Mouse (Mus musculus): Measurements from ENCODE around the gene Cacna2d3. TPM values are rescaled to one million over a fixed set of nuclear protein-coding genes. Genes with fewer than 3 reads are reported as not detected.

Gene Cacna2d3
- polyA plus RNA-seq, 1 experiment from 2014 or later, result 0.06 TPM

GRCm38 (mm10) chr14:29038246-29038645 lies 683.4 kb downstream of the Cacna2d3 start:
- ChIA-PET POLR2A (no interaction called here), CTCF (interaction anchor here (1.2 to 1.3 kb wide), 2 partner anchors 11 to 22 kb away, joined by 3 read pairs; no protein-coding TSS in a partner anchor)
- DNase-seq (ENCODE audit: low read depth, low spot score) (no peak), ATAC-seq (no peak)
- no peaks in the 10 kb centered on the region for H3K27me3 ChIP-seq
- in situ Hi-C loops (cut with MboI; ENCODE audit: low pct_unique_long_range_greater_than_20kb), result no loop called here
- no peak for TF ChIP-seq CTCF (IDR thresholded peaks at IDR 0.05)

GRCm38 (mm10) chr14:29031858-29032395 lies 689.7 kb downstream of the Cacna2d3 start:
- H3K27me3 ChIP-seq, result no peaks in the 10 kb centered on the region
- DNase-seq (ENCODE audit: low read depth, low spot score), result no peak
- CTCF ChIA-PET, result interaction anchor here (0.7 to 1.1 kb wide), 2 partner anchors 11 to 16 kb away, joined by 3 to 4 read pairs; no protein-coding TSS in a partner anchor
- POLR2A ChIA-PET, result no interaction called here
- in situ Hi-C loops (cut with MboI; ENCODE audit: low pct_unique_long_range_greater_than_20kb), result no loop called here
- TF ChIP-seq CTCF (IDR thresholded peaks at IDR 0.05), result no peak
- no peak for ATAC-seq

- TF ChIP-seq CTCF (IDR thresholded peaks at IDR 0.05), result no peak
- H3K27me3 ChIP-seq, result no peaks in the 10 kb centered on the region
- DNase-seq (ENCODE audit: low read depth, low spot score) (no peak), ATAC-seq (no peak)
- POLR2A ChIA-PET, result no interaction called here
- CTCF ChIA-PET, result interaction anchor here (1.0 kb wide), 1 partner anchor 12 kb away, joined by 3 read pairs; no protein-coding TSS in a partner anchor
- in situ Hi-C loops (cut with MboI; ENCODE audit: low pct_unique_long_range_greater_than_20kb), result no loop called here
Measured at GRCm38 (mm10) chr14:29030519-29030918, 691.1 kb downstream of the Cacna2d3 start.

- no peaks in the 10 kb centered on the region for H3K27me3 ChIP-seq
- TF ChIP-seq CTCF (IDR thresholded peaks at IDR 0.05), result no peak
- no peak for ATAC-seq
- DNase-seq (ENCODE audit: low read depth, low spot score), result no peak
- POLR2A ChIA-PET, result interaction anchor here (0.6 kb wide), 2 partner anchors 8 to 66 kb away, joined by 3 to 7 read pairs; no protein-coding TSS in a partner anchor
- in situ Hi-C loops (cut with MboI; ENCODE audit: low pct_unique_long_range_greater_than_20kb), result no loop called here
- CTCF ChIA-PET, result interaction anchor here (1.0 kb wide), 1 partner anchor 12 kb away, joined by 3 read pairs; no protein-coding TSS in a partner anchor
Measured at GRCm38 (mm10) chr14:29029896-29030420, 691.7 kb downstream of the Cacna2d3 start.

GRCm38 (mm10) chr14:29029107-29029469 lies 692.6 kb downstream of the Cacna2d3 start:
- no peak for DNase-seq (ENCODE audit: low read depth, low spot score)
- in situ Hi-C loops (cut with MboI; ENCODE audit: low pct_unique_long_range_greater_than_20kb), result no loop called here
- no peak for TF ChIP-seq CTCF (IDR thresholded peaks at IDR 0.05)
- ChIA-PET POLR2A (interaction anchor here (0.7 kb wide), 1 partner anchor 71 kb away, joined by 3 read pairs; no protein-coding TSS in a partner anchor), CTCF (no interaction called here)
- H3K27me3 ChIP-seq, result no peaks in the 10 kb centered on the region
- no peak for ATAC-seq

- no peak for TF ChIP-seq CTCF (IDR thresholded peaks at IDR 0.05)
- DNase-seq (ENCODE audit: low read depth, low spot score) (no peak), ATAC-seq (no peak)
- no peaks in the 10 kb centered on the region for H3K27me3 ChIP-seq
- ChIA-PET POLR2A (no interaction called here), CTCF (interaction anchor here (0.9 kb wide), 1 partner anchor 15 kb away, joined by 3 read pairs; no protein-coding TSS in a partner anchor)
- in situ Hi-C loops (cut with MboI; ENCODE audit: low pct_unique_long_range_greater_than_20kb), result no loop called here
Measured at GRCm38 (mm10) chr14:29028391-29029106, 693.1 kb downstream of the Cacna2d3 start.

GRCm38 (mm10) chr14:29027276-29027675 lies 694.4 kb downstream of the Cacna2d3 start:
- ATAC-seq, result no peak

GRCm38 (mm10) chr14:29025335-29025734 lies 696.3 kb downstream of the Cacna2d3 start:
- peaks cover under 1% of the 10 kb centered on the region for H3K27me3 ChIP-seq
- DNase-seq (ENCODE audit: low read depth, low spot score) (no peak), ATAC-seq (no peak)
- POLR2A ChIA-PET, result interaction anchor here (0.5 kb wide), 1 partner anchor 73 kb away, joined by 4 read pairs; no protein-coding TSS in a partner anchor
- CTCF ChIA-PET, result no interaction called here
- in situ Hi-C loops (cut with MboI; ENCODE audit: low pct_unique_long_range_greater_than_20kb), result no loop called here
- TF ChIP-seq CTCF (IDR thresholded peaks at IDR 0.05), result no peak

More at GRCm38 (mm10) chr14:29027276-29027675, 694.4 kb downstream of the Cacna2d3 start:
- in situ Hi-C loops (cut with MboI; ENCODE audit: low pct_unique_long_range_greater_than_20kb), result no loop called here
- POLR2A ChIA-PET, result no interaction called here
- no peak for DNase-seq (ENCODE audit: low read depth, low spot score)
- CTCF ChIA-PET, result interaction anchor here (0.8 kb wide), 1 partner anchor 11 kb away, joined by 3 read pairs; no protein-coding TSS in a partner anchor
- no peaks in the 10 kb centered on the region for H3K27me3 ChIP-seq
- TF ChIP-seq CTCF (IDR thresholded peaks at IDR 0.05), result no peak

- DNase-seq (ENCODE audit: low read depth, low spot score), result no peak
- peaks cover 7% of the 10 kb centered on the region for H3K27me3 ChIP-seq
- no peak for ATAC-seq
- ChIA-PET POLR2A (no interaction called here), CTCF (no interaction called here)
- TF ChIP-seq CTCF (IDR thresholded peaks at IDR 0.05), result no peak
- in situ Hi-C loops (cut with MboI; ENCODE audit: low pct_unique_long_range_greater_than_20kb), result loop anchor here (5.0 kb wide), 1 partner anchor 54 kb away; no protein-coding TSS in a partner anchor
Measured at GRCm38 (mm10) chr14:29023246-29023645, 698.4 kb downstream of the Cacna2d3 start.

GRCm38 (mm10) chr14:29021295-29021694 lies 700.4 kb downstream of the Cacna2d3 start:
- POLR2A ChIA-PET, result interaction anchor here (0.6 kb wide), 1 partner anchor 8 kb away, joined by 7 read pairs; no protein-coding TSS in a partner anchor
- no peak for ATAC-seq
- CTCF ChIA-PET, result interaction anchor here (1.6 to 1.9 kb wide), 2 partner anchors 9 to 11 kb away, joined by 3 to 4 read pairs; no protein-coding TSS in a partner anchor
- H3K27me3 ChIP-seq, result peaks cover 7% of the 10 kb centered on the region
- in situ Hi-C loops (cut with MboI; ENCODE audit: low pct_unique_long_range_greater_than_20kb), result loop anchor here (5.0 kb wide), 1 partner anchor 56 kb away; no protein-coding TSS in a partner anchor
- no peak for DNase-seq (ENCODE audit: low read depth, low spot score)
- no peak for TF ChIP-seq CTCF (IDR thresholded peaks at IDR 0.05)
